Mouse (Mus musculus) liver, postnatal 0 days (tissue): Measurements from ENCODE around the gene Traf5.

ENCODE experiments used
- CTCF ChIP-seq: sonication (generic); IDR thresholded peaks from 2 replicates; pipeline ENCODE4 v1.5.1; 2016; ENCODE audit warnings: antibody characterized with exemption, low read depth
- EP300 ChIP-seq: IDR thresholded peaks from 2 replicates; pipeline ENCODE4 v1.6.1; 2016; ENCODE audit warnings: antibody characterized with exemption, low read depth, mild to moderate bottlenecking

- no peak for TF ChIP-seq CTCF
- TF ChIP-seq EP300: no peak
Measured at GRCm38 (mm10) chr1:192058911-192059310, 33.4 kb downstream of the Traf5 start.
